Mouse (Mus musculus): ENCODE measurements around the gene Zfp280b.
"Not testable (repeated sequence)": the region's sequence is repeated elsewhere in the genome, so short reads cannot be mapped to it uniquely, and the experiment has no call there.

Gene Zfp280b

DNA sequence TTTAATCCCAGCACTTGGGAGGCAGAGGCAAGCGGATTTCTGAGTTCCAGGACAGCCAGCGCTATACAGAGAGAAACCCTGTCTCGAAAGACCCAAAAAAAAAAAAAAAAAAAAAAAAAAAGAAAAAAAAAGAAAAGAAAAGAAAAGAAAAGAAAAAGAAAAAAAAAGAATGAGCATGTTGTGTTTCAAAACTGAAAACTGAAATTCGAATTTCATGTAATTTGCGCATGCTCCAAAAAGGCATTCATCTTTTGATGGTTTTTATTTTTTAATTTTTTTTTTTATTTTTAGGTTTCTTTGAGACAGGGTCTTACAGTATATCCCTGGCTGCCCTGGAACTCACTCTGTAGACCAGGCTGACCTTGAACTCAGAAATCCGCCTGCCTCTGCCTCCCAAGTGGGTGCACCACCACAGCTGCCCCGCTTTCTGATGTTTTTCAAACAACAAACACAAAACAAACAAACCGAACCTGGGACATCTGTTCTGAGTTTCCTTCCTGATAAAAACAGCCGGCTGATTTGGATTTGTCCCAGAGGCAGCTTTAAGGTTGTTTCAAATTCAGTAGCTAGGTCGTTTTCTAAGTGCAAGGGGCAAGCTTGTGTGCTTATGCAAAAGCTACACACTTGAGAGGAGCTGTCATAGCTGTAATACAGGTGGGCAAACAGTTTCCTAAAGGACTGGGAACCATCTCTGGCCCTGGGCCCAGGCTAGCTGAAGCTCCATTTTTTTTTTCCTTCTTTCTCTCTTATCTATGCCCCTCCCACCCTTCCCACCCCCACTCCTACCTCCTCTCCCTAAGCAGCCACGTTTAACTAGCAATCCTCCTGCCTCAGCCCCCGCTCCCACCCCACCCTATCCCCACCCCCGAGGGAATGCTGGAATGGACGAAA lies 694 bp upstream of the Zfp280b start:
- DNase-seq: peak in 1 of 2 experiments; percentile 15

DNA sequence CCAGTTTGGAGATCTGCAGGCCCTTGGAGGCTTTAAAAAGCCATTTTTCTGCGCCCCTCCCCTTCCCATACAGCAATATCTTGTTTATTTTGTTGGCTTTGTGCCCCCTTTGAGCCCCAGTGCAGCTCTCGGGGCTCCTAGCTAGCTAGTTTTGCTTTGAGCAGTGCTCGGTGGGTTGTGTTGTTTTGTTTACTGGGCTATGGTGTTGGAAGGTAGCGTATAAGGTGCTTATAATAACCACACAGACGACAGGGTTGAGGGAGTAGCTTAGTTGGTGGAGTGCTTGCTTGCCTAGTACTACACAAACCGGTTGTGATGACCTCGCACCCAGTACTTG lies 637 bp downstream of the Zfp280b start:
- no peak for DNase-seq

DNA sequence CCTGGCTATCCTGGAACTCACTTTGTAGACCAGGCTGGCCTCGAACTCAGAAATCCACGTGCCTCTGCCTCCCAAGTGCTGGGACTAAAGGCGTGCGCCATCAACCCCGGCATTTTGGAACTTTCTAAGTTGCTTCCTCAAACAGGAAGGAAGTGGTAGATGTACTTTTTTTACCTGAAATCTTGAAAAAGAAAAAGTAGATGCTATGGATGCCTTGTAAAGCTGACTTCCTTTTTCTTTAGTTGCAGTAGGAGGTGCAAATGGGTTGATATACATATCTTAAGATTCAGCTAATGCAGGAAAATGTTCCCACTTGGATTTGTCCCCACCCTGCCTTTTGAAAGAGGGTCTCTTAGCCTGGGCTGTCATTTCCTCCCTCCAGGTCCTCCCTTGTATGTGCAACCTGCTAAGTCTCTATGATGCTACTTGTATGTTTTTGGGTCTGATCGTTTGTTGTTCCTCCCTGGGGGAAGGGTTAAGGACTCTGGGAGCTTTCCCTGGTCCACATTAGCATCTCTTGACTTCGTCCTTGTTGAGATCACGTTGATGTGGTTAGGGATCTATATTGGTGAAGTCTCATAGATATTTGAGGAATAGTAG lies 1.7 kb downstream of the Zfp280b start:
- DNase-seq: no peak

DNA sequence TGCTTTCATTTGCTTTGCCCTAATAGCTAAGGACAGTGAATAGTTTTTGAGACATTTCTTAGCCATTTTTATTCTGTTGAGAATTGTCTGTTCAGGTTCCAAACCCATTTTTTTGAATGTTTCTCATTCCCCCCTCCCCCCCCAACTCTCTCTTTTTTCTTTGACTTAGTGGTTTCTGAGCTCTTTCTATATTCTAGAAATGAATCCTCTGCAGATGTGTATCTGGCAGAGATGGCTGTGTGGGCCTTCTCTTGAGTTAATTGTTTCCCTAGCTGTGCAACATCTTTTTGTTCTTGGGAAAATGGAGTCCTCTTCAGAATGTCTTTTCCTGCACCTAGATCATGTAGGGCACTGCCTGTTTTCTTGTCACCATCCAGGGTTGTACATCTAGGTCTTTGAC lies 2.8 kb downstream of the Zfp280b start:
- DNase-seq: no peak

DNA sequence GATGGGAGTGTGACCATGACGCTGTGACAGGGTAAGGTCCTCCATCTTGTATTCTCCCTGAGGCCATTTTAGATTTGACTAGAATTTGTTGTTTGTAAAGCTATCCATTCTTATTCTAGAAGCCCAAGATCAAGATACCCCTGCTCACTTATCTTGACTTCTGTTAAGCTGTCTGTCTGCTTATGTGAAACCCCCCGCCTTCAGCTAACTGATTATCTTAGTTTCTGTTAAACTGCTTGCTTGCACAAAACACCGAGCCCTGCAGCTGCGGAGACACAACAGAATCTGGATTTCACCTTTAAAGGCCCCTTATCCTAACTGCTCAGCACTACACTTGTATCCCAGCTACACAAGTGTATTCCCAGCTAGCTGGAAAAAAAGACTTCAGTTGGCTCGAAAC lies 4.5 kb downstream of the Zfp280b start:
- no peak for DNase-seq

DNA sequence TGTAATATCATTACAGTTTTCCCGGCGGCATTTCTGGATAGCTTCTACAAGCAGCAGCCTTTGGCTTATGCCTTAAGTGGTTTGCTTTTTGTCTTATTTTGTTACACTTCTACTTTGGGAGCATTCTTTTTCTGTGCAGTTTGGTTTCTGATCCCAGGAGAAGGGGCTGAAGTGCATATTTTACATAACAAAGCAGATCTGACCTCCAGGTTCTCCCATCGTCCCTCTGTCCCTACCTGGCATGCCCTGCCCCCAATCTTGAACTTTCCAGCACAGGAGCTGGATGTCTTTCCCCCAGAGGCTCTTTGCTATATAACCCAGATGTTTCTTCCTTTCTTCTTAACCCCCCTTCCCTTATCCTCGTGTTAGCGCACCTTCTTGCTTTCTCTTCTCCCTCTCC lies 12.9 kb downstream of the Zfp280b start:
- no peak for DNase-seq

DNA sequence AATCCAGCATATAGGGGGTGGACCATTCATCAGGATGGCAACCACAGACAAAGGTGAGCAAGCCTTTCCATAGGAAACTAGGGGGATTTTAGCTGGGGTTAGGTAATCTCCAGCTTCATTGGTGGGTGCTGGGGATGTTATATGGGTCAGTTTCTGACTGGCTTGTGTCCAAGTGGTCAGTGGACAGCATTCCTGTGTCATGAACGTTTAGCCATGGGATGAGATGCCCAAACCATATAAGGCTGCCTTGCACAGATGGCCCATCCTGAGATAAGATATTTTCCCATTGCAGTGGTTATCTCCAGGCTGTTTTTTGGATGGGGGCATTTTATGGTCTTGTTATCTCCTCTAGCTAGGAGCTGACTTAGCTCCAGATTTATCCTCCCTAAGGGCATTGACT lies 14.3 kb downstream of the Zfp280b start:
- no peak for DNase-seq

DNA sequence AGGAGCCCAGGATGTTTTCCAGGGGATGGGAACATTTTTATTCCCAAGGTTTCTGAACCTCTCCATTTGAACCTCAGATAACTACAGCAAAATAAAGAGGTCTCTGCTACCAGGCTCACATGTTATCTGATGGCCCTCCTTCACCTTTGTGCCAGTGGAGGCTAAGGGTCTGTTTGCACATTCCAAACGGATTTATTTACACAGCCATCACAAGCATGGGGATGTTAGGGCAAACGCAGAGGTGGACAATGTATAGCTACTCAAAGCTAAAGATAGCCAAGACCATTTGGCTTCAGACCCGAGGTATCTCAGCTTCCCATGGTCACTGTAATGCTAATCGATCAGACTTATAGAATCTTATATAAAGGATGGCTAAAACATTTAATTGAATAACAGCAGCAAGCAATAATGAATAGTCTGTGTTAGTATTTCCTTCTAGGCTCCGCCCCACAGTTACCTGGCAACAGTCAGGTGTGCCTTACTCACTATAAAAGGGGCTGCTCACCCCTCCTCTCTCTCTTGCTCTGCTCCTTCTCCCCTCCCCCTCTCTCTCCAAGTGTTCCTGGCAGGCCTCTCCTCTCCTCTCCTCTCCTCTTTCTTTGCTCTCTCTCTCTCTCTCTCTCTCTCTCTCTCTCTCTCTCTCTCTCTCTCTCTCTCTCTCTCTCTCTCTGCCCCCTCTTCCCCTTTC lies 14.9 kb downstream of the Zfp280b start:
- no peak for DNase-seq

DNA sequence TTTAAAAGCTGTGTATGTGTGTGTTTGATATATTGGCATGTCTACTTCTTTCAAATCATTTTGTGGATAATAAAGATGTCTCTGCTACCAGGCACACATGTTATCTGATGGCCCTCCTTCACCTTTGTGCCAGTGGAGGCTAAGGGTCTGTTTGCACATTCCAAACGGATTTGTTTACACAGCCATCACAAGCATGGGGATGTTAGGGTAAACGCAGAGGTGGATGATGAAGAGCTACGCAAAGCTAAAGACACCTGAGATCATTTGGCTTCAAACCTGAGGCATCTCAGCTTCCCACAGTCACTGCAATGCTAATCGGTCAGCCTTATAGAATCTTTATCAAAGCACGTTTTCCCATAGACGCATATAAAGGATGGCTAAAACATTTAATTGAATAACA lies 16.5 kb downstream of the Zfp280b start:
- no peak for DNase-seq

DNA sequence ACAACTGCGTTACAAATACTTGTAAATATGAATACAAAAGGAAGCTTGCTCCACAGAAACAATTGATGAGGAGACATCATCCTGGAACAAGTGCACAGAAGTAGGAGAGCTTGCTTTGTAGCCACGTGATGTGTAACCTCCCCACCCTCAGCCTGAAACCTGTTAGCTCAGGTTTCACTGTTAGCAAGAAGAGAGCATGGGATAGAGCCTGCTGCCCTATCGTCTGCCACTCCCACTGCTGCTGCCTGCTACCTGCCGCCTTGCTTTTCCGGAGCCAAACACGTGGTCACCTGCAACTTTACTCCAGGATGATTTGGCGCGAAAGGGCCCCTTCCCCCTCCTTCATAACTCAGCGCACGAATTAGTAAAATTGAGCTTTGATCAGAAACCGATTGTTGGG lies 19.4 kb downstream of the Zfp280b start:
- DNase-seq: no peak

DNA sequence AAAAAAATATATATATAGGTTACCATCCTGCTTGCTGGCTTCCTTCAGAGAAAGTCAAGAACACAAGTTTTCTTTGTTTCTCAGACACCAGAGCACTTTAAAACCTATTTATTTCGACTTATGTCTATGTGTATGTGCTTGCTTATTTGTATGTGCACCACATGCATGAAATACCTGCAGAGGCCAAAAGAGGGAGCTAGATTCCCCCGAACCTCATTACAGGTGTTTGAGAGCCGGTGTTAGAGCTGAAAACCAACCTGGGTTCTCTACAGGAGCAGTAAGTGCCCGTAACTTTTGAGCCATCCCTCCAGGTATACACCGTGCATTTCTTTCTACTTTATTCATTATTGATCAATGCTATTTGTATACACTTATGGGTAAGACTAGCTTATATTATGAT lies 30.0 kb downstream of the Zfp280b start:
- DNase-seq: no peak

DNA sequence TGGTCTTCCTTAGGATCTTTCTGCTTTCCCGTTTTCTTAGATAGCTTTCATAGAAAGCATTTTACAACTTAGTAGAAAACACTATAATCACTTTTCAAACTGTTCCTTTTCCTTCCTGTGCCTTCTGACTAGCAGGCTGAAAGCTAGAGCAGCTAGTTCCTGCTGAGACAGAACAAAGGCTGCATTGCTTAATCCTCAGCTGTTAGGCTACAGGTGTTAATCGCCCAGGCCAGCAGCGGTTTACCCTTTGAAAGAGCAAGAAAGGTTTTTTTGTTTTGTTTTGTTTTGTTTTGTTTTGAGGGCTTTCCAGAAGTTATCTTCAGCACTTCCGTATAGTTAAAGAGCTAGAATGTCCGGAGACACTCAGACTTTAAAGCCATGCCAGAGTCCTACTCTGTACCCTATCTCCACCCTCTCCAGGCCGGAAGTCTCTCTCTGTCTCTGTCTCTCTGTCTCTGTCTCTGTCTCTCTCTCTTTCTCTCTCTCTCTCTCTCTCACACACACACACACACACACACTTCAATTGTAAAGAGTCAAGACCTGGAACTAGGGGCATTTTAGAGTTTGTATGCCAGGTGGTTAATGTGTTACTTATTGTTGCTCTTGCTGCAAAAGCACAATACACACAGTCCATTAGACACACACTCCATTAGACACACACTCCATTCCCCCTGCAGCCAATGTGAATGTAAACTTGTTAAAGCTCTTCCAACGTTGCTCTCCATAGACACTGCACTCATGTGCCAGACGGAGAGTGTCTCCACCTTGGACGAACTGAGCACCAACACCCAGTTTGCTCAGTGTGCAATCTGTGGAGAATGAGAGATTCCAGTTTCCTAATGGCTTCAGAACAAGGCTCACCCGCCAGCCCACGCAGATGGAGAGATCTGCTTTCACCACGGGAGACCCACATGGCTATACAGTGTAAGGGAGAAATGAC lies 35.5 kb downstream of the Zfp280b start:
- DNase-seq: peak; percentile 3 to 30

DNA sequence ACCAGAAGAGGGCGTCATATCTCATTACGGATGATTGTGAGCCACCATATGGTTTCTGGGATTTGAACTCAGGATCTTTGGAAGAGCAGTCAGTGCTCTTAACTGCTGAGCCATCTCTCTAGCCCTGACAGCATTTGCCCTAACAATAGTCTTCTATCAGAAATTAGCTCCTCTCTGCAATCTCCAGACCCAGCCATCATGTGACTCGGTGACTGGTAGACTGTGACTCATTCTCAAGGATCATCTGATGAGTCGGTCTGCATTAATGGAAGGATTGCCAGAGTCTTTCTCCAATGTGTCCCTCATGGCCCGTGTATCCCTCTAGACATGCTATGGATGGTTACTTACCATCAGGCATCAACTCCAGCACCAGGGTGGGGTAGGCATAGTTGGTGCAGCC lies 39.6 kb downstream of the Zfp280b start:
- not testable (repeated sequence) for DNase-seq

DNA sequence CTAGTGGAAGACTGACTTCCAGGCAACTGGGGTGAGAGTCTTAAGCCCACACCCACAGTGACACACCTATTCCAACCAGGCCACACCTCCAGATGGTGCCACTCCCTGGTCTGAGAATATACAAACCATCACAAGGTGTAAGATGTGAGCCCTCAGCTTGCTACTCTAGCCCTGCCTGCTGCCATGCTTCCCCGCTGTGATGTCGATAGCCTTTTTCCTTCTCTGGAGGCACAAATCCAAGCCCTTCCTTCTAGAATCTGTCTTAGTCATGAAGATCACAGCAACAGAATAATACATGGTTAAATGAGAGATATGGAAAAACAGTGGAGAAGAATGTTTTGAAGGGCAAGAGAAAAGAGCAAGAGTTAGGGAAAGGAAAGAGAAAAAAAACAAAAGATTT lies 44.6 kb downstream of the Zfp280b start:
- DNase-seq: not testable (repeated sequence)
